Mouse (Mus musculus) cerebellum, adult 8-10 months (tissue): Measurements from ENCODE around the gene Dnm3.

ENCODE experiments used
- DNase-seq: peaks from one replicate; pipeline ENCODE4 v3.0.0; 2022

Dnm3 gene

GRCm38 (mm10) chr1:162242980-162243650 lies 234.7 kb downstream of the Dnm3 start:
- DNase-seq, result no peak

DNA sequence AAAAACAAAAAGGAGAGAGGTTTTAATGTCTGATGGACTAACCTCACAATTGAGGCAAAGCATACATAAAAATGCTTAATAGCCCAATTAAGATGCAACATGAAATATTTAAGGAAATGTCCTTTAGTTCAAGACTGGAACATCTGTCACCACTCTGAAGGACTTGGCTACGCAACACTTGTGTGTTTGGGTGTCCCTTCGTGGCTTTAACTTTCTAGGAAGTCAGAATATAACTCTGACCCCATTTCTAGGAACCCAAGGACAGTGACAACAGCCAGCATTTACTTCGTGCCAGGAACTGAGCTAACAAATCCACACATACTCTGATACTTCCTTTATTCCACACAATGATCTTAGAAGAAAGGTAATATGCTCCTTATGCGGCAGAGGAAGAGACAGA lies 237.1 kb downstream of the Dnm3 start:
- DNase-seq, result no peak

DNA sequence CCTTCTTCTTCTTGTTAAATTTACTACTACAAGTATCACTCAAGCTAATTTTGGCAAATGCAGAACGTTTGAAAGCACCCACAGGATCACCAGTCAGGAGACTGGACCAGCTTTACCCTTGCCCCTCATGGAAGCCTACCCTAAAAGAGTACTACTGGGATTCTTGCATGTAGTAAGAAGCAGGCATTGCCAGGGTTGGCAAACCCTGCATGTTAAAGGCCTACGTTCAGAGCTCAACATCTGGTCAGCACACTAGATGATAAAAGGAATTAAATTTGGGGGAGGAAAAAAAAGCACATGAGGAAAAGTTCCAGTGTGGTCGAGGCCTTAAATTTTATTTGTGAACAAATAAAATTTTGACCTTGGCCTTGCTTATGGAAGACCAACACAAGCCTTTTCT lies 239.2 kb downstream of the Dnm3 start:
- DNase-seq, result no peak

- DNase-seq, result no peak
Measured at GRCm38 (mm10) chr1:162236624-162237159, 241.1 kb downstream of the Dnm3 start.

DNA sequence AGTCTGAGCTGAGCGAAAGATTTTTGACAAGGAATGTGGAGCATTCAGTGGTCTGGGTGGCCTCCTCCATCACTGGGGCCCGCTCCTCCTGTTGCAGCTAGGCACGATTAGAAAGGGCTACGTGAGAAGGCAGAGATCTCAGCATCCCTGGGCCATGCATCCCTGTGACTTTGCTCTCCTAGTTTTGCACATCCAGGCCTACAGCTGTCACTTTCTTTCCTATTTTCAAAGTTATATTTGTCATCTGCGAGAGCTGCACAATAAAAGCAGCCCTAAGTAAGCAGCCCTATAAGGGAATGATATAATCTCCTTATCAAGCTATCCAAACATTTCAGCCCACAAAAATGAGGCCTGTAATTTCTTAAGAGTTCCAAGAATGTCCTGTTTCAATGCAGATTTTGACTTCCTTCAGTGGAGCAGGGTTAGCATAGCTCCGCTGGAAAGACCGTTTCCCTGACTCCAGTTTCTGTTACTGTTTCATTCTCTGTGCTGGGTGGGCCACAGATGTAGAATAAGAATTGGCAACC lies 252.2 kb downstream of the Dnm3 start:
- no peak for DNase-seq

DNA sequence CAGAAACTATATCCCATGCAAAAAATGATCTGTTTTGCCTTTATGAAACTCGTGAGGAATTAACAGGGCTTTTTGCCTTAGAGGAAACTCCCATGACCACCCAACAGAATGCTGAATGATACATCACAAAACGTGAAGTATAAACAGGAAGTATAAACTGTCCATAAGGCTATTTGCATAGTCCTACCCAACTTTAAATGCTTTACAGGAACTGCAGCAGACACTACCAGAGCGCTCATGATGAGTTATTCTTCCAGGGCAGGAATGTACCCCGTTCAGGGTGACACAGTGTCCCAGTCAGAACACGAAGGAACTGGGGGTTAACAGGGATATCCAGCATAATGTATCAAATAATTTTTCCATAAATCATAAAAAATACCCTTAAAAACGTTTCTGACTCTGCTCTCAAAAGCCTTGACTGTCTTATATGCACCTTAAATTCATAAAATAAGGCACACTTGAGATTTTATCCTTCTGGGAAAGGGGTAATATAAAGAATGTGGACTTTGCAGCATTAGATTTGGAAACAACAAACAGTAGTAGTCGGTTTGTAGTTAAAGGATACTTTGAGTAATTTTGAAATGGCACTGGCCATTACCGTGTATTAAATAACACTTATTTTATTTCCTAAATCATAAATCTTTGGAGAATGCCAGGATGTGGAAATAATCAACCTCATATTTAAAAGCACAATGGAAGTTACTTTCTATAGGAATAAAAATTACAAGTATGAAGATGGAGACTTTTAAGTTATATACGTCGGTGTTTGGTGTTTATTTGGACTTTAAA lies 252.8 kb downstream of the Dnm3 start:
- DNase-seq, result no peak

GRCm38 (mm10) chr1:162224061-162224460 lies 253.8 kb downstream of the Dnm3 start:
- no peak for DNase-seq

GRCm38 (mm10) chr1:162223258-162223940 lies 254.4 kb downstream of the Dnm3 start:
- DNase-seq, result no peak

DNA sequence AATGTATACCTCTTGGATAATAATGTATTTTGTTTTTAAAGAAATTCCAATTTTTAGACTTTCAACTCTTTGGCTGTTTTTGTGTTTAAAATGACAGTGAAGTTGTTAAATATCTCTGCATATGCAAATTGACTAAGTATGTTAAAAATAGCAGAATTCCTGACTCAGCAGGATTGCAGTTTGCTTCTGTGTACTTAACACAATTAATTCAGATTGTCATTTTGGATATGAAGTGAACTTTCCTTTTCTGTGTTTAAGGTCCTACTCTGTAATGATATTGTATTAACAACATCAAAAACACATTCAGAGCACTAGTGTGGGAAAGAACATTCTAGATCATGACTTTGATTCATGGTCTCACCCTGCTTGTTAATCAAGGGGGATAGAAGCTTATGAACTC lies 255.5 kb downstream of the Dnm3 start:
- no peak for DNase-seq

DNA sequence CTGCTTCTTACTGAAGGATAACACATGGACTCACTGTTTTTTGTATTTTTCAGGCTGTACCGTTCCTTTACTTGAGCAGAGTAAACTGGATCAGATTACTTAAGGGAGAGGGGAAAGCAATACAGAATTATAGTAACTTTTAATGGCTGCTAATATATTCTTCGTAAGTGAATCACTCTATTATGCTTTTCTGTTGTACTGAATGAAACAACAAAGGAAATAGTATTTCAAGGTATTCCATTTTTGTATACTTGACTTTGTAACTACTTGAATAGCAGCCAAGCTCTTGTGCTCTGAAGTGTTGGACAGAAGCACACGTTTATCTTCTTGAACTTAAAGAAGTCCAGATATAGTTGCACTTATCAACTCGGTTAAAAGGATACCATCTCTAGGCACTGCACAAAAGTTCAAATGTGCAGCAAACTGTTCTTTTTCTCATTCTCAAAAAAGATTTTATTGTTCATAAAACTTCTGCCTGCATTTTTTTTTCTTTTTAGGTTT lies 256.0 kb downstream of the Dnm3 start:
- no peak for DNase-seq

- no peak for DNase-seq
Measured at GRCm38 (mm10) chr1:162220891-162221290, 256.9 kb downstream of the Dnm3 start.

DNA sequence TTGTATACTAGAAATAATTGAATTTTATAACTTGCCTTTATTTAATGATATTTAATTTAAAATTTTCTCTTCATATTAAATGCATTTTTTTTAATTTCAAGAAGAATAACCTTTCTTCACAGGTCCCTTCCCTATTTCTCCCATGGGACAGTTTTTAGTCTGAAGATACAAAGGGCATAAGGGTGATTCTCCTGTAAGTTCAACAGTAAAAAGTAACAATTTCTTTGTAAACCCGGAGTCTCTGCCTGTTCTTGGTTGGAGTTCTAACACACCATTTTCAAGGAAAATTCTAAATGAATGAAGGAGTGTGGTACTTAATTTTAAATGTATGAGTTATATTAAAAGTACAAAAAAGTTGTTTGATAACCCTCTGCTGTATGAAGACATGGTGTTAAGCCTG lies 258.1 kb downstream of the Dnm3 start:
- no peak for DNase-seq

GRCm38 (mm10) chr1:162218530-162219180 lies 259.2 kb downstream of the Dnm3 start:
- no peak for DNase-seq

GRCm38 (mm10) chr1:162217340-162217974 lies 260.4 kb downstream of the Dnm3 start:
- DNase-seq, result no peak

DNA sequence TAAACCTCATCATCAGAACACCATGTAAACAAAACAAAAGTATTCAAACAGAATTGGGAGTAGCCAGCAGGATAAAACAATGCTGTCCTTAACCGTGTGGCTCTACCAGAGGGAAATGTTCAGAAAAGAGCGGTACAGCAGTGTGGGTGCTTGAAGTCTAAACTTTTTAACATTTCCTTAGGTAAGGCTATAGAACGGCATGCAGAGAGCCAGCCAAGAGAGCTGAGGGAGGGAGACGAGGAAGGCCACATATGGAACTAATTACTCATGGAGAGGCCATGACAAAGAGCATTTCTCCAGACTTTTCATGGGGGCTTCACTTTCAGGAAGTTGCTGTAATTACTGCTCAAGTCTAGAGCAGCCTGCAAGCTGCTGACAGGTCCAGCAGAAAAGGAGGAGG lies 261.2 kb downstream of the Dnm3 start:
- DNase-seq, result no peak

DNA sequence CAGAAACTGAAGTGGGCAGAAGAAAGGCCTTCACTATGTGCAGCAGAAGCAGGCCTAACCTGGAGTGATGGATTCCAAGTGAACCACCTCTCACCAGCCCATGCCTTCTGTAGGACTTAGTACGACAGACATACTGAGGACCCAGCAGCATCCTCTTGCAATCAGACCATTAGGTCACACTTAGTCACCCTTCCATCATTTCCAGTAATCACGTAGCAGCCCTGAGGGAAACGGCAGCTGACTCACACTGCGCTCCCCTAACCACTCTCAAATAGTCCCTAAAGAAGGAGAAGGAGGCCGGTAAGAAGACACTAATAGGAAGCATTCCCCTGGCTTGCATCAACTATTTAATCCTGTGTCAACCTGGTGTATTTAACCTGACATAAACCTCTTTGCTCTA lies 262.1 kb downstream of the Dnm3 start:
- no peak for DNase-seq

DNA sequence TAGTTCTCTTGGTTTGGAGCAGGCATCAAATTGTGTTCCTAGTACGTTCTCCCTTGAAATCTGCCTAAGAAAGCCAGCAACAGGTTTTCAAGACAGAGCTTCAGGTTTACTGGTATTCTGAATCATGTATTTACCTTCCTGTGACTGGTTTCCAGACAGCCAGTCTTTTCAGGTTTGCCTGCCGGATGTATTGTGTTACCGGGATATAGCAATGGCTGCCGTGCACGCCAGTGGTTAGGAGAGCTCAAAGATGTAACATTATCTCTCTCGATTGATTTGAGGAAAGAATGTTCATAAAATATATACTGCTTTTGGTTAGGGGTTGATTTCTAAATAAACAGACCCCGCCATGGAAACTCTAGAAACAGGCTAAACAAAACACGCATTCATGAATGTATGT lies 264.8 kb downstream of the Dnm3 start:
- no peak for DNase-seq

GRCm38 (mm10) chr1:162210529-162210928 lies 267.3 kb downstream of the Dnm3 start:
- no peak for DNase-seq

DNA sequence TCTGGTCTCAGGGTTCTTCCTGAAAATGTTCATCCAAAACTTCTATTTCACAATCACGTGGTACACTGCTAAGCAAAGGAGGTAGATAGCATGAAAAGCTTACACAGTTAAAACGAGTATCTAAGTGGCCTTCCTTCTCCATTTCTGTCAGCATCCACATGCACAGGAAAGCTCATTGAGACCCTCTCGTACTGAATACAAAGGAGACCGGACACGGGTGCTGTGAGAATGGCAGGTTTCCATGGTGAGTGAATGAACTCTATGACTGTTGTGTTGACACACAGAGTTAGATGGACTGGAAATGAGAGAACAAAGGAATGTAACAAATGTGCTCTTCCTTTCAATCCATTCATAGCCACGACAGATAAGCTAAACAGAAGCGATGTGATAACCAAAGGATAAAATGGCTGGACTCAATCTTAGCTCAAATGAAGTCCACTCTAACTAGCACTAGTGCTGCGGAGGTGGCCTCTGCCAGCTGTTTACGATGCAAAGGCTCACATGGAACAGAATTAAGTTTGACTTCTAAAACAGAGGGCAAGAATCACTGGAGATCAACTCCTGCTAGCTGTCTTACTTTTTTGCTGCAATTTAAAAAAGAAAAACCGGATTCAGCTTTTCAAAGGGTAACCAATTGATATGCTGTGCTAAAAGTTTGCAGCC lies 268.2 kb downstream of the Dnm3 start:
- no peak for DNase-seq

DNA sequence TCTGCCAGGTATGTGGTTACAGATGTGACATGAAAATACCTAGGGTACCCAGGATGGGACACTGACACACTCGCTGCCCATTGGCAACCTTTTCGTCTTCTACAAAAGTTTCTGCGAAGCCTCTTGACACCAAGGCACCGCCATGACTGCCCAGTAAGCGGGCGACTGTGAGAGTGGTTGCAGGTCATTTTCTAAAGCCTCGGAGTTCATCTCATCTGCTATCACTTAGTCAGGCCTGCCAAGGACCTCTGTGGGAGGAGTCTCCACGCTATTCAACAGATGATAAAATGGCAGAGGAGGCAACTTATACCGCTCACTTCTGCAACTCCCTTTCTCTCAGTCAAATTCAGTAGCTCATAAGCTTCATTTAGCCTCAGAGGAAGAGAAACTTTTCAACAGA lies 268.8 kb downstream of the Dnm3 start:
- DNase-seq, result no peak

- no peak for DNase-seq
Measured at GRCm38 (mm10) chr1:162207708-162208043, 270.2 kb downstream of the Dnm3 start.
